Mouse (Mus musculus): ENCODE data around the gene Tmem184b.

The Tmem184b gene

GRCm38 (mm10) chr15:79429994-79430393 is 26.6 kb upstream of the Tmem184b start:
- DNase-seq (ENCODE audit: inconsistent ontology term) = no peak

DNA sequence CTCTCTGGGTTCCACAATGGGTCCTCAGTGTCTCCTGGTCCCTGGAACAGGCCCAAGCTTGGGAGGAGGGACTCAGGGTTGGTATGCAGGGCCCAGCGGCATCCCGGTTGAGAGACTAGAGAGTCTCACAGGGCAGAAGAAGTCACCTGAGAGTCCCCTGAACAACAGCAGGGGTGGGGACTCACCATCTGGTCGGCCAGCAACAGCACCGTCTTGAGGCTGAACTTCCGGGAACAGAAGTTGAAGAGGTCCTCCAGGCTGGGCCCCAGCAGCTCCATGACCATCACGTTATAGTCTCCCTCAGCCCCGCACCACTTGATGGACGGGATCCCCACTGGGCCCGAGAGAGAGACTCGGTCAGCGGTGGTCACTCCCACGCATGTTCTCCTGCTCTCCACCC is 26.2 kb upstream of the Tmem184b start:
- peak; percentile 51 for DNase-seq (ENCODE audit: inconsistent ontology term)

DNA sequence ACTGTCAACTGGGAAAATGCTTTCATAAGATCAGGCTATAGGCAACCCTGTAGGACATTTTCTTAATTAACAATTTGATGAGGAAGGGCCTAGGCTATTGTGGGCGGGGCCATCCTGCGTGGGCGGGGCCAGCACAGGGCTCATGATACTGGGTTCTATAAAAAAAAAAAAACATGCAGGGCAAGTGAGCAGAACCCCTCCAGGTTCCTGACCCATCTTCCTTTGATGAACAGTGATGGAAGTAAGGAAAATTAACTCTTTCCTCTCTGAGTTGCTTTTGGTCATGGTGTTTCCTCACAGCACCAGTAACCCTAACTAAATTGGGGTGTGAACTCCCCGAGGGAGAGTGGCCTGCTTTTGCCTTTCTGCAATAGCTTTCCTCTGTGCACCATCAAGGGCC is 25.2 kb upstream of the Tmem184b start:
- no peak for DNase-seq (ENCODE audit: inconsistent ontology term)

DNA sequence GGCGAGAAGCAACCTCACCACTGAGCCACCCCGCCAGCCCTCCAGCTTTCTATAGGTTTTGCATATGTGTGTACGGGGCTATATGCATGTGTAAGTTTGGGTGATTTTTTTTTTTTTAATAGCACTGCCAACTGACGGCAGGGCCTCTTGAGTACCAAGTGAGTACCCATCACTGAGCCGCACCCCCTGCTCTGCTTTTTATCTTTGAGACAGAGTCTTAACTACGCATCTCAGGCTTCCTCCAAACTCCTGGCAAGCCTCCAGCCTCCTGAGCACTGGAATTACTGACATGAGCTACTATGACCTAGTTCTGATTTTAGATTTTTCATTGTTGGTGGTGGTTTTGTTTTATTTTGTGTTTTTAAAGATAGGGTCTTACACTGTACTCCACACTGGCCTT is 24.1 kb upstream of the Tmem184b start:
- no peak for DNase-seq (ENCODE audit: inconsistent ontology term)

GRCm38 (mm10) chr15:79425516-79425915 is 22.1 kb upstream of the Tmem184b start:
- no peak for DNase-seq (ENCODE audit: inconsistent ontology term)

GRCm38 (mm10) chr15:79424602-79425001 is 21.2 kb upstream of the Tmem184b start:
- DNase-seq (ENCODE audit: inconsistent ontology term) = no peak

DNA sequence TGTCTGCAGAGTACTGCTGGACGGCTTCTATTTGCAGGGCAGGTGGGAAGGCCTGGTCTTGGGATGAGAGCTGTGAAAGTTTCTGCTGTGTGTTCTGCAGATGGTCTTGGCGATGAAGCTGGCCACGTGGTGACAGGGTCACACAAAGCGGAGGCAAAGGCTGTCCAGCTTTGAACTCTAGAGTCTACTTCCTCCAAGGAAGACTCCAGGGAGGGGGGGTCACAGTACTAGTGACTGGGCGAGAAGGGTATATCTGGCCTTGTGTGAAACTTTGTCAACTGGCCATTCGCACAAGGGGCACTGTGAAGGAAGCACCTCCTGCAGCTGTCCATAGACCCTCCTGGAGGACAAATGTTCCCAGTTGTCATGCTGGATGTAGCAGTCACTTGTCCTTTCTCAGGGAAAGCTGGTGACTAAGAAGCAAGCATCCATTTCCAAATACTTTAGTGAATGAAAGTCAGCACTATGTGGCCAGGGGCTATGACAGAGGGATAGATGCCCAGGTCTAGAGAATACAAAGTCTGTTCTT is 19.4 kb upstream of the Tmem184b start:
- no peak for DNase-seq (ENCODE audit: inconsistent ontology term)

- DNase-seq (ENCODE audit: inconsistent ontology term) = peak; percentile 70
These were observed 15.3 kb upstream of the Tmem184b start for GRCm38 (mm10) chr15:79418677-79419076.

- DNase-seq (ENCODE audit: inconsistent ontology term) = no peak
These were observed 14.9 kb upstream of the Tmem184b start for GRCm38 (mm10) chr15:79418265-79418664.

DNA sequence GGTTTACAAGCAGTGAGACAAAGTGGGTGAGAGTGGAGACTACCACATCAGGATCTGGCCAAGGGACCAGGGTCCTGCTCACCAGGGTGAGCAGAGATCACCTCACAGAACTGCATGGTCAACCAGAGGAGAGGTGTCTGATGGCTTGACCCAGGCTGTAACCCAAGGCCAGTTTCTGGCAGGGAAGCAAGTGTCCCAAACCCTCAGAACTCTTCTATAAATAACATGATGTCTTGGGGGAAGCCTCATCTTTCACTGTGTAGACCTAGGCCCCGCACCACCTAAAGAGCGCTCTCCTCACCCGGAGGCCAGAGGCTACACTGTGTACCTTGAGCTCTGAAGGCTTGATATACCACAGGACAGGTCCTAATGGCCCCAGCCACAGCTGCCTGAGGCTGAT is 14.0 kb upstream of the Tmem184b start:
- DNase-seq (ENCODE audit: inconsistent ontology term) = no peak

- no peak for DNase-seq (ENCODE audit: inconsistent ontology term)
These were observed 13.2 kb upstream of the Tmem184b start for GRCm38 (mm10) chr15:79416460-79417085.

DNA sequence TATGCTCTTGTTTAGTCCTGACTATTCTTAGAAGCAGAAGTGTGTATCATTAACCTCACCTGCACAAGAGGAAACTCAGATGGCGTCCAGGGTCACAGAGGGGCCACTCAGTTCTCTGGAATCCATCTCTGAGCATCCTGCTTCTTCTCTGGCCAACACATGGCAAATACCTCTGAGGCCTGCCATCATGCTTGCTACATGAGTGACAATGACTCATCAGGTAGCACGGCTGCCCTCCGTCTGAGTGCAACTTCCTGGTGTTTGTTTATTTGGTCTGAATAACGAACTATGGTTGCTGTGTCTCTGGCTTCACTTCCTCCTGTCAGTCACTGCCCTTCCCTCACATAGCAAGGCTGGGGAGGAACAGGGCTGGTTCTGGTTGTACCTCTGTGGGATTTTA is 11.1 kb upstream of the Tmem184b start:
- DNase-seq (ENCODE audit: inconsistent ontology term) = peak; percentile 30

DNA sequence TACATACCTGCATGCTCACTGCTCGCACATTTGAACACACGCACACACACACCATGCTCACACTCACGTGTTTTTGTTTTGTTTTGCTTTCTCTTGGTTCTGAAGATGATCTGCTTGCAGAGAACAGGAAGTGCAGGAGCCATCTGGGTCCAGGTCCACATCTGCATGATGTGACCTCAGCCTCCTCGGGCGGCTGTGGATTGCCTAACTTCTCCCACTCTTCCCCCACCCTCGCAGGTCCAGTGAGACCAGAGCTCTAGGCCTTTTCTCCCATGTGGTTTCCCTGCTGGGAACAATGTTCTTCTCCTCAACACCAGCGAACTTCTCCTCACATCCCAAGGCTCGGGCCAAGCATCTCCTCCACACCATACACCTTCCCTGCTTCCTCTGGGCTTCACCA is 10.4 kb upstream of the Tmem184b start:
- no peak for DNase-seq (ENCODE audit: inconsistent ontology term)

DNA sequence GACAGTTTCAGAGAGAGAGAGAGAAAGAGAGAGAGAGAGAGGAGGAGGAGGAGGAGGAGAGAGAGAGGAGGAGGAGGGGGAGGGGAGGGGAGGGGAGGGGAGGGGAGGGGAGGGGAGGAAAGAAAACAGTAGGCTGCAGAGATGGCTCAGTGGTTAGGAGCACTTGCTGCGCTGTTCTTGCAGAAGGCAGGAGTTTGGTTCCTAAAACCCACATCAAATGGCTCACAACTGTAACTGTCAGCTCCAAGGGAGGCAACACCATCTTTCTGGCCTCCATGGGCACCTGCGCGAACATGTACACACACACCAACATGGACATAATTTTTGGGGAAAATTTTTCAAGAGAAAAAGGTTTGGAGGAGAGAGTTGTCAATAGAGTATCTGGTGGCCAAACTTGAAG is 9.8 kb upstream of the Tmem184b start:
- DNase-seq (ENCODE audit: inconsistent ontology term) = no peak

DNA sequence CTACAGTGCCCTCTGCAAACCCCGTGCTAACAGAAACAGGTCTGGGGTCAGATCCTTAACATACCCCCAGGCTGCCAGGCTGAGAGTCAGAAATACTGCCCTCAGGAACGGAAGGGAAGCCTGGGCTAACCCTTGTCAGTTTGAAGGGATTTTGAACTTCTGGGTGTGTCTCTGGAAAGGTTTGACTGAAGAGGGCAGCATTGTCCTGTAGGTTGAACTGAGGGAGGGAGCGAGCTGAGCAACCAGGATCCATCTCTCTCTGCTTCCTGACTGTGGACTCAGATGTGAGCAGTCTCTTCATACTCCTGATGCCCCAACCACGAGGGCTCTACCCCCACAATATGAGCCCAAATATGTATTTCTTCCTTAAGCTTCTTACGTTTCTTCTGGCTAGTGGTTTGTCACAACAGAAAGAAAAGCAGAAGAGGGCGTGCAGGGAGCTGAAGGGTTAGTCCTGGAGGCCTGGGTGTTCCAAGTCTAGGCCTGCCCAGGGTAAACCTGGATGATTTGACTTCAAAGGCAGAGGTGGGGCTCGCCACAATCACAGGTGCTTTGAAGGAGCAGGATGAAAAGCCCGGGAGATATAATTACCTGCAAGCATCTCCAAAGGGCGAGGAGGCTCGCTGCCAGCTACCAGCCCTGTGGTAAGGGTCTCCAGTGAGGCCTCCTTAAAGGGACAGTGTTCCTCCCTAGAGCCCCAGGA is 8.1 kb upstream of the Tmem184b start:
- DNase-seq (ENCODE audit: inconsistent ontology term) = no peak

- DNase-seq (ENCODE audit: inconsistent ontology term) = peak; percentile 60
These were observed 5.8 kb upstream of the Tmem184b start for GRCm38 (mm10) chr15:79409077-79409573.

- DNase-seq (ENCODE audit: inconsistent ontology term) = no peak
These were observed 3.2 kb upstream of the Tmem184b start for GRCm38 (mm10) chr15:79406564-79406963.

- DNase-seq (ENCODE audit: inconsistent ontology term) = no peak
These were observed 908 bp upstream of the Tmem184b start for GRCm38 (mm10) chr15:79404277-79404676.

DNA sequence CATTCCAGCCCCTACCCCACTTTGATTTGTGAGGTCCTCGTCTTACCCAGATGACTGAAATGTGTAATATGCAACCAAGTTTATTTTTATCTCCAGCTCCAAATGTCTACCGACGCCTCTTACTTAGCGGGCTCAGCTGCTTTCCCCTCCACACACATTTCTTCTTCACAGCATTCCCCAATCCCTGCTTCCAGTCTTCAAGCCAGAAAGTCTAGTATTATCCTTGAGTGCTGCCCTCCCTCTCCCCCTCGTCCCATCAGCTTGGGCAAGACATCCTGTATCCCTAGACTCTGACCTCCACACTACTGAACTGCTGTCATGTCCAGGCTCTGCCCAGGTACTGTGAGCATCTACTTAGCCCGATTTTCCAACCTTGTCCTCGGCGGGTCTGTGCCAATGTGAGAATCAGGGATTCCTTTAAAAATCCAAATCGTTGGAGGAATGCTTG is 418 bp upstream of the Tmem184b start:
- no peak for DNase-seq (ENCODE audit: inconsistent ontology term)

DNA sequence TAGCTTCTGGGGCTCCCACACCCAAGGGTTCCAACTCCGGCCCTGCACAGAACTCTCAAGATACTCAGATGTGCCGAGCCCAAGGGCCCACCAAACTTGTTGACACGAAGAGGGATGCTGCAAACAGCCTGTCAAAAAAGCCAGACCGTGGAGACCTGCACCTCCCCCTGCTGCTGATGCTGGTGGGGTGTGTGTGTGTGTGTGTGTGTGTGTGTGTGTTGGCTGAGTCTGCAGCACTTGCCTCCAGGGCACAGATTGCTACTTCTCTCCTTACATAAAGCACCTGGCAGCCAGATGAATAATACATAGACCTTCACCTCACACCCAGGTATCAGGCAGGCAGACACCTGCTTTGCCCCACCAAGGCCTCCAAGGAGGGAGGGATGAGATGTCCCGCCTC is 1.2 kb downstream of the Tmem184b start:
- no peak for DNase-seq (ENCODE audit: inconsistent ontology term)

DNA sequence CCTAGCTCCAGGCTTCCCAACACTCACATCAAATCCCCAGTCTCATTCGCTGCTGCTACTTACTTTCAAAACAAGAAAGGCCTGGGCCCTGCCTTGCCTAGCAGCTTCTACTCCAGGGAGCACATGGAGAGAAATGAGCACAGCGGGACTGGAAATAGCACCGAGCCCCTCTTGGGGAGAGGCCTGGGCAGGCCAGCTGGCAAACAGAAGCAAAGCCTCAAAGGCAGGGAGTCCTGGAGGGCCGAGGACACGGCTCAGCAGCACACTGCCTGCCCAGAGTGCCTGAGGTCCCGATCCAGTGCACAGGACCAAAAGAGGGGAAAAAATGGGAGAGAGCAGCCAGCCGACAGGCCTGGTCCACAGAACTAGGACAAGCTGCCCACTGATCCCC is 2.4 kb downstream of the Tmem184b start:
- DNase-seq (ENCODE audit: inconsistent ontology term) = peak; percentile 56

DNA sequence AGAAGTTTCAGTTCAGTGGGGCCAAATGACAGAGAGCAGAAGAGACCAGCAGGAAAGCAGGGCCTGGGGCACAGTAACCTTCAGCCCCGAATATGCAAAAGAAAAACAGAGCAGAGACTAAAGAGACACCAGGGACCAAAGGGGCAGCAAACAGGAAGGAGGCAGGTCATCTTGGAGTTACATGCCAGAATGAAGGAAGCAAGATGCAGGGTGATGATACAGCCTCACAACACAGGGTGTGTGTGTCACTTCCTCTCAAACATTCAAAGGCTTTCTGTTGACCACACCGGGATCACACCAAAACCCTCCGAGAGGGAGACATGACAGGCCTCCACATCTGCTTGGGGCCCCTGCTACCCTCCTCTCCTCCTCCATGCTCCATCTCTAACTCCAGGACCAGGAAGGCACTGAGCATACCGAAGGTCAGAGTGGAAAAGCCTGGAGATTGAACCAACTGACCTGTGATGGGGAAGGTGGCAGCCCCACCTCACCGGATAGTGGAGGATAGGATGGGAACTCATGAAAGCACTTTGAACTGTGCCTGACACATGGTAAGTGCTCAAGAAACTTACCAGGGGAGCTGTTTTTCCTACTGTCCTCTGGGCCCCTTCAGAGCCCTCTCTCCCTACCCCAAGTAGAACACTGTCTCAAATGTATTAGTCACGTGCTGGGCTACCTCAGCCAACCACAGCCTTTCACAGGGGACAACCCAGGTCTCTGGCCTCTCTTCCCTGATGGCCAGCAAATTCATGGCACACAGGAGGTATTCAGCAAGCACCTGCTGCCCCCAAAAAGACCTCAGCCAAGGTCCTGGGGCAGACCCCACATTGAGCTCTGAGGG is 3.0 kb downstream of the Tmem184b start:
- no peak for DNase-seq (ENCODE audit: inconsistent ontology term)
